Mouse (Mus musculus) embryonic stem cell, embryonic (primary cell): ENCODE results near the gene Mfsd13b.

ENCODE experiments used
- CTCF ChIA-PET, 4 experiments: fragments of 300-600 bp in 2 of 4; fragments of 350-600 bp in 2 of 4; sonication (Branson Sonifier 250); formaldehyde crosslinking; loops; one replicate each; lab custom pipeline; 2022; ENCODE audit warnings: inconsistent platforms in 2 of 4; lab: Charles Lee
- POLR2A ChIA-PET, 4 experiments: fragments of 300-600 bp in 2 of 4; fragments of 350-600 bp in 2 of 4; sonication (Branson Sonifier 250); formaldehyde crosslinking; loops; one replicate each; lab custom pipeline; 2022; ENCODE audit warnings: antibody characterized with exemption in 4 of 4, inconsistent platforms in 1 of 4; lab: Charles Lee

Mfsd13b gene

DNA sequence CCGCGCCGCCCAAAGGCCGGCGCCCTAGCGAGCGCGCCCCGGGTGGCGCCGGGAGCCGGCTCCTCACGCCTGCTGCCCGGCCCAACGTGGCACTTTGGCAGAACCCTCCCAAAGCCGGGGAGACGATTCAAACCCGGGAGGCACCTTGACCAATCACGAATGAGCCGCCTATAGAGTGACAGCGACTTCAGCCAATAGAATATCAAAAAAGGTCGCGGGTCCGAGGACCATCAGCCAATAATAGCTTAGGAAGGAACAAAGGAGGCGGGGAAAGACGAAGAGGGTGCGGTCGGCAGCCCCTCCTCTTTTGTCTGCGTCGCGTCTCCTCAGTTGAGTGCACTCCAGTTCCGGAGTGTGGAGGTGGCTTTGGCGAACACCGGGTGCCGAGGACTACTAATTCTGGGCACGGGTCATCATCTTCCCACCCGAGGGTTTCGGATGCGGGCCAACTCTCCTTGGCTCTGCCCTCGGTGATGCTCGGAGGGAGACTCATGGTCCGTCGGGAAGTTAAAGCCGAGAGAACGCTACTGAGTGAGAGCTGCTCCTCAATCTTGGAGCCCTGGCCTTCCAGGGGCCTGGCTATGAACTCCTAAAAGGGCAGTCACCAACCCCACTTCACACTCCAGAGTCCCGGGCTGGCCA, at the start of gene Mfsd13b, which contains the start of gene Cdr2:
TSS of gene Mfsd13b (plus strand) at position 310 of the 642 bp plus-strand sequence.
TSS of gene Cdr2 (minus strand) at position 113 of the 642 bp plus-strand sequence.
- CTCF ChIA-PET: interaction anchor here in 1 of 4 experiments (1.0 kb wide), 1 partner anchor 147 kb away, joined by 4 read pairs; no protein-coding TSS in a partner anchor
- POLR2A ChIA-PET: interaction anchor here in 3 of 4 experiments (0.6 to 3.3 kb wide), 72 partner anchors 8 to 1983 kb away, joined by 3 to 27 read pairs (median 4); partner anchors contain the start of genes Mettl9 (in 2 of the 3), Polr3e (in 2 of the 3), Uqcrc2 (in 2 of the 3) and Usp31 (in 1 of the 3)

DNA sequence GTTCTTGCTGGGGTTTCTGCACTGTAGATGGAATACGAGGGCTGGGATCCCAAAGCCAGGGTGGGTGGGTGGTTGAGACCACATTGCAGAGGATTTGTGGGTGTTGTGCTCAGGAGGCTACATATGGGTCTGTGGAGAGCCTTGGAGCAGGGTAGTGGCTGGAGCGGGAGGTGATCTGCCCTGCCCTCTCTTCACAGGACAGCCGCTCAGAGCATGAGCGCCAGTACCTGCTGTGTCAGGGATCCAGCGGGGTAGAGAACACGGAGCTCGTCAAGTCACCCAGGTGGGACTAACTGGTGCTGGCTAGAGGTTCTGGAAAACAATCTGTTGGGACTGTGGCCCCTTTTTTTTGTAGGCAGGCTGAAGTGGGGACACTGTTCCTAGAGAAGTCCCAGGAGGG, 49.2 kb upstream of the Mfsd13b start:
- ChIA-PET POLR2A (interaction anchor here in 3 of 4 experiments (0.5 to 6.8 kb wide), 6 partner anchors 11 to 90 kb away, joined by 3 to 52 read pairs (median 5); partner anchors contain the start of genes Cdr2 (in 2 of the 3), Mfsd13b (in 2 of the 3), Eef2k (in 1 of the 3) and Polr3e (in 1 of the 3)), CTCF (interaction anchor here in 1 of 4 experiments (3.3 kb wide), 1 partner anchor 187 kb away, joined by 19 read pairs; no protein-coding TSS in a partner anchor)

DNA sequence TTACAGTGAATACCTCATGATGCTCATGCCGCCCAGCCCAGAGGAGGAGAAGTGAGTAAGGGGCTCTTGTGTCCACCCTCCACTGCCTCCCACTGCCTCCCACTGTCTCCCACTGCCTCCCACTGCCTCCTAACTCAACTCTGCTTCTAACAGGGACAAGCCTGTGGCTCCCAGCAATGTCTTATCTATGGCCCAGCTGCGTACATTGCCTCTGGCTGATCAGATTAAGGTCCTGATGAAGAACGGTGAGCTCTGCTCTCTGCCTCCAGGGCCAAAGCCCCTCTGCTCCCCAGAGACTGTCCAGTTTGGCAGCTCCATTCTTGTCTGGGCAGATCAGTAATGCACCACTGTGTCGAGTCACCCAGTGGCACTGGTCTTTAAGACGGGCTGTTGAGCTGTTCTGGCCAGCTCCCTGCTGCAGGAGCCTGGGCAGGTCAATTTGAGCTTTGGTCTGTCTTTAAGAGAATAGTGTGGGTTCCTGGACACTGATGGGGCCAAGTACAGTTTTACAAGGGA, 48.6 kb upstream of the Mfsd13b start:
- ChIA-PET CTCF (interaction anchor here in 2 of 4 experiments (0.6 to 3.3 kb wide), 4 partner anchors 9 to 186 kb away, joined by 3 to 19 read pairs (median 7); no protein-coding TSS in a partner anchor), POLR2A (interaction anchor here in 2 of 4 experiments (1.4 to 6.8 kb wide), 3 partner anchors 11 to 49 kb away, joined by 5 to 52 read pairs (median 30); partner anchors contain the start of genes Cdr2 (in 1 of the 2) and Mfsd13b (in 1 of the 2))

DNA sequence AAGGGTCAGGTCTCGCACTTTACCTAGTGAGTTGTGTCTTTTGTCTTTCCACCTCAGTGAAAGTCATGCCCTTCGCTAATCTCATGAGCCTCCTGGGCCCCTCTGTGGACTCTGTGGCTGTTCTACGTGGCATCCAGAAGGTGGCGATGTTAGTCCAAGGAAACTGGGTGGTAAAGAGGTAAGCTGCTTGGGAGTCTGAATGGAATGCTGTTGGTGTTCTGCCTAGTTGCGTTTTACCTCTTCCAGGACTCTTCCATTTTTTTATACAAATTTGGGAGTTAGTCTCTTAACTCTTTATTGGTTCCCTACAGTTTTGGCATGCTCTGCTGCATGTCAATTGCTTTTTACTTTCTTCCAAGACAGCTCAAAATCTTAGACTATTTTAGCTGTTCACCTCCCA, 47.6 kb upstream of the Mfsd13b start:
- ChIA-PET CTCF (interaction anchor here (0.6 to 3.3 kb wide), 19 partner anchors 8 to 707 kb away, joined by 3 to 19 read pairs (median 4); no protein-coding TSS in a partner anchor), POLR2A (interaction anchor here in 2 of 4 experiments (0.6 to 6.8 kb wide), 6 partner anchors 9 to 150 kb away, joined by 3 to 52 read pairs (median 4); partner anchors contain the start of genes Cdr2 (in 1 of the 2) and Mfsd13b (in 1 of the 2))

DNA sequence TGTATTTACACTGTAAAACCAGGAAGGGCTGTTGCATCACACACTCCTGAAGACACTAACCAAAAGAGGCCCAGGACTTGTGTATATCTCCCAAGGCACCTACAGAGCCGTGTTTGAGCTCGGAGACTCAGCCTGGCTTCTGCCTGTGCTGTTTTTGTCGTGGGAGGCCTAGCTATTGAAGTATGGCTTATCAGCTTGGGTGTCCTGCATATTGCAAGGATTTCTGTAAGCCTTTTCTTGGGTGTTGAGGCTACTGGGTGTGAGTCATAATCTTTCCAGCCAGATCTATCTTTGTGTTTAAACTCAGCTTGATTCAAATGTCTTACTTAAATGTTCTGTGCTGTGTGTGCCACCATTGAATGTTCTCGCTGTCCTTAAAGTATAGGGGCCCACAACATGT, 45.8 kb upstream of the Mfsd13b start:
- CTCF ChIA-PET: interaction anchor here in 2 of 4 experiments (0.6 to 3.3 kb wide), 2 partner anchors 183 to 636 kb away, joined by 3 to 19 read pairs; no protein-coding TSS in a partner anchor
- POLR2A ChIA-PET: interaction anchor here in 2 of 4 experiments (1.0 to 1.9 kb wide), 2 partner anchors 15 to 19 kb away, joined by 4 read pairs; partner anchors contain the start of gene Polr3e (in 1 of the 2)

DNA sequence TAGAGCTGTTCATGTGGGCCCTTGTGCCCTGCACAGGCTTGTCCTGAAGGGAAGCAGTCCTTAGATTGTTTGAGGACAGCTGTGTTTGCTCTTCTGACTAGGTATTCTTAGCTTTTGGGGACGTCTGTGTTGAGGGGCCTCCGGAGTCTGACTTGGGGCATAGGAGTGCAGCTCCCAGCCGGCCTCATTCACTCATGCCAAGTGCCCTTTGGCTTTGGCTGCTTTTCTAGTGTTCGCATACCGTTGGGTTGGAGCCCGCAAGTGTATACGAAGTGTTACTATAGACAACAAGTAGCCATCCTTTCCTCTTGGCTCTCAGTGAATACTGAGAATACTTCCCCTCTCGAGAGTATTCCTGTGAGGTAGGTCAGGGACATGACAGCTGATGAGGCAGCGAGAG, 44.1 kb upstream of the Mfsd13b start:
- ChIA-PET CTCF (interaction anchor here in 1 of 4 experiments (0.9 kb wide), 1 partner anchor 21 kb away, joined by 4 read pairs; the partner anchor contains the start of gene Polr3e), POLR2A (interaction anchor here in 2 of 4 experiments (0.5 to 1.1 kb wide), 3 partner anchors 44 to 94 kb away, joined by 3 to 4 read pairs (median 3); partner anchors contain the start of genes Cdr2 (in 1 of the 2) and Mfsd13b (in 1 of the 2))

DNA sequence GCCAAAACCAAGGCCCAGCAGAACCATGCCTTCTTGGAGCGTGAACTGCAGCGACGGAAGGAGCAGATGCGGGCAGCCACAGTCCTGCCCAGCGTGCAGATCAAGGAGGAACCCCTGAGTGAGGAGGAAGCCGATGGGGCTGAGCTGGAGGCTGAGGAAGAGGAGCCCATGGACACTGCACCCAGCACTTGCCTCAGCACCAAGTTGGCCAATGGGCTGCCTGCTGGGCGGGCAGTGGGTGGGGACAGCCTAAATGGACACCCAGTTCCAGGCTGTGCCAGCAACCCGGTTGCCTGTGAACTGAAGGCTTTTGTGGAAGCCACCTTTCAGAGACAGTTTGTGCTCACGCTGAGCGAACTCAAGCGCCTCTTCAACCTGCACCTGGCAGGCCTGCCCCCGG, 42.0 kb upstream of the Mfsd13b start:
- POLR2A ChIA-PET: interaction anchor here in 2 of 4 experiments (1.0 to 1.7 kb wide), 6 partner anchors 8 to 96 kb away, joined by 3 to 4 read pairs (median 4); partner anchors contain the start of gene Polr3e (in 1 of the 2)
- CTCF ChIA-PET: interaction anchor here in 2 of 4 experiments (0.5 to 0.6 kb wide), 2 partner anchors 21 to 76 kb away, joined by 3 to 10 read pairs; no protein-coding TSS in a partner anchor

DNA sequence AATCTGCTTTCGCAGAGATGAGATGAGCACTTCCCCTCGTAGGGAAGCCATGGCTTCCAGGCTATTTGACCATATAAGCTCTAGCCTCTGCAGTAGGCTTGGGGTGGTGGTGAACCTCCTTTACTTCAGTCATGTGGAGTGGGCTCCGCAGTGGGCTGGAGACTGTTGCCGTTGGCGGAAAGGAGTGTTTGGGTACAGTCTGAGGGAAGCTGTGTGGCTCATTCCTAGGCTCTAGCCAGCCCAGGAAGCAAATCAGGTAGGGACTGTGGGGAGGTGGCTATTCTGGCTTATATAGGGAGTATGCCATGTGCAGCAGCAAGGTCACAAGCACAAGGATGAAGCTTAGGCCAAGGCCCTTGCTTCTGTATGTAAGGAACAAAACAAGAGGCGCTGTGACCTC, 41.1 kb upstream of the Mfsd13b start:
- ChIA-PET POLR2A (interaction anchor here in 2 of 4 experiments (0.7 to 1.7 kb wide), 4 partner anchors 10 to 97 kb away, joined by 3 to 4 read pairs (median 4); no protein-coding TSS in a partner anchor), CTCF (interaction anchor here in 1 of 4 experiments (0.5 to 0.6 kb wide), 2 partner anchors 37 to 77 kb away, joined by 3 to 4 read pairs; no protein-coding TSS in a partner anchor)

DNA sequence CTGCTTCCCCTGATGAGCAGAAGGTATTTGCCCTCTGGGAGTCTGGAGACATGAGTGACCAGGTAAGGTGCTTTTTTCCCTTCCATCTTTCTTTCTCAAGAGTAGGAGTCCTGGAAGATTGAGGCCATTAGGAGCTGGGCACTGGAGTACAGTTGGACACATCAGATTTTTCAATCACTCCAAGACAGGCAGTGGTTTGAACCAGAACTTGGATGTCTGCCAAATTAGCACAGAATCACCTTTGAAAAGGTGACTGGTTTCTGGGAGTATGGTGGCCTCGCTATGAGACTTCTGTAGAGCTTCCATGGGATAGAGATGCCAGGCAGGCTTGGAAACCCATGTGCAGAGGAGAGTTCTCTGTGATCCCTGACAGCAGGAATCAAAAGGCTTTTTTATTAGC, 39.8 kb upstream of the Mfsd13b start:
- ChIA-PET CTCF (interaction anchor here in 2 of 4 experiments (0.8 to 1.9 kb wide), 2 partner anchors 8 kb away, joined by 4 to 8 read pairs; no protein-coding TSS in a partner anchor), POLR2A (interaction anchor here in 3 of 4 experiments (0.6 to 1.8 kb wide), 9 partner anchors 8 to 256 kb away, joined by 3 to 5 read pairs (median 3); partner anchors contain the start of genes Cdr2 (in 1 of the 3), Mfsd13b (in 1 of the 3) and Polr3e (in 1 of the 3))

DNA sequence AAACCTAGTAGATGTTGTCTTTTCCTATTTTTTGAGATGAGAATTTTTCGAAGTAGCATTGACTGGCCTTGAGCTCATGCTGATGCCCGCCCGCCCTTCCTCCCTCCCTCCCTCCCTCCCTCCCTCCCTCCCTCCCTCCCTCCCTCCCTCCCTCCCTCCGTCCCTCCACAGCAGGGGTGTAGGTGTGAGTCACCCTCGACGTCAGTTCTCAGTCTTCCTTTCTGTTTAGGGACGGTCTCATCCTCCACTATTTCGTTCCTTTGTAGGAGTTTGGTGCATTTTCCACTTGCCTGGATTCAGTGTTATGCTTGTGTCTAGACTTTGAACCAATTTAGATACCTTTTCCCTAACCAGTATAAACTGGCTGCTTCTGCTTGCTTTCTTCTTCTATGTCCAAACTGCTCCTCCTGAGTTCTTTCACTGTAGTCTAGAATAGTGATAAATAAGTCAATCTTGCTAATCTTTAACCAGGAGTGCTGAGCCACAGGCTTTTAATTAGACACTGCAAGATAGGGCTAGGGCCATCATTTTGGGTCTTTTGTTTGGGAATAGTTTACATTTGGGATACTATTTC, 38.3 kb upstream of the Mfsd13b start:
- POLR2A ChIA-PET: interaction anchor here in 2 of 4 experiments (0.5 to 1.8 kb wide), 10 partner anchors 9 to 231 kb away, joined by 3 to 5 read pairs (median 4); partner anchors contain the start of genes Cdr2 (in 1 of the 2), Mettl9 (in 1 of the 2) and Mfsd13b (in 1 of the 2)
- CTCF ChIA-PET: interaction anchor here in 3 of 4 experiments (0.6 to 1.9 kb wide), 6 partner anchors 9 to 109 kb away, joined by 3 to 8 read pairs (median 4); no protein-coding TSS in a partner anchor

DNA sequence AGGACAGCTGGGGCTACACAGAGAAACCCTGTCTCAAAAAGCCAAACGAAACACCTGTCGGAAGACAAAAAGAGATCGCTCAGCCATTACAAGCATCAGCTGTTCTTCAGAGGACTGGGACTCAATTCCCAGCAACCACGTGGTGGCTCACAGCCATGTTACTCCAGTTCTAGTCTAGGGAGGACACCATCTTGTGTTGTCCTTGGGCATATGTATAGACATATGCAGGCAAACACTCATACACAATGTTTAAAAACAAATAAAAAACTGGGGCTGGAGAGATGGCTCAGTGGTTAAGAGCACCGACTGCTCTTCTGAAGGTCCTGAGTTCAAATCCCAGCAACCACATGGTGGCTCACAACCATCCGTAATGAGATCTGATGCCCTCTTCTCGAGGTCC, 28.7 kb upstream of the Mfsd13b start:
- ChIA-PET CTCF (interaction anchor here in 3 of 4 experiments (0.6 to 1.1 kb wide), 3 partner anchors 18 to 1991 kb away, joined by 3 read pairs; no protein-coding TSS in a partner anchor), POLR2A (interaction anchor here in 2 of 4 experiments (0.6 kb wide), 2 partner anchors 159 to 1032 kb away, joined by 3 to 4 read pairs; no protein-coding TSS in a partner anchor)

DNA sequence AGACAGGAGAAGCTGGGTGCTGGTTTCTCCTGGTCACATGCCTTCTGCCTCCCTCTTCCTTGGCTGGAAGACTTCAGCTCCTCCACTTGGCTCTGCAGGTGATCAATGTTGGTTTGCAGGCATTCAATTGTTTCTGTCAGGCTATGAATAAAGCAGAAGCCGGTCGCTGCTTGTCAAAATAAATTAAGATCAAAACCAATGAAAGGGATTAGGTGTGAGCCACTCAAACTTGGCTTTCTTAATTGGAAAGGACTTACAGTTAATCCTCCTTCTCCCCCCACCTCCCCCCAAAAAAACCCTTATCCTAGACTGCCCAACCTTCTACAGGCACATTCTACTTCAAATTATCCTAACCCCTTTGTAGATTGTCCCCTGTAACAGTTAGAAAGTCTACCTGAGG, 22.2 kb upstream of the Mfsd13b start:
- CTCF ChIA-PET: interaction anchor here in 1 of 4 experiments (0.7 kb wide), 1 partner anchor 381 kb away, joined by 5 read pairs; no protein-coding TSS in a partner anchor
- POLR2A ChIA-PET: interaction anchor here in 2 of 4 experiments (0.7 to 1.8 kb wide), 4 partner anchors 11 to 1209 kb away, joined by 3 to 4 read pairs (median 4); no protein-coding TSS in a partner anchor

DNA sequence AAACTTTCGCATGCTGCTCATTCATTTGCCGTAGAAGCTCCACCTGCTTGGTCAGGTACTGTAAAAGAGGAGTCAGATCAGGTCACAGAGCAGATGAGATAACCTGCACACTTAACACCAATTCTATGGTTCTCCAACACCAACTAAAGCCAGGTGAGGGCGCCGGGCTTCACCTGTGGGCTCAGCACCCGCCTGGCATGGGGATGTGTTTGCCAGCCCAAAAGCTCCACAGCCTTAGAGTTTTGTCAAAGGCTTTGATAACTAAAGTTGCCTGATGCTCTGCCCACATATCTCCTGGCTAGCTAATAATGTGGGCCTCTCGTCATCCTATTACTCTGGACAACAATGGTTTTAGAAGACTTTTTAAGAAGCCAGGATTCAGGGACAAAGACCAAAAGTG, 21.7 kb upstream of the Mfsd13b start:
- ChIA-PET POLR2A (interaction anchor here in 2 of 4 experiments (0.7 to 1.8 kb wide), 7 partner anchors 12 to 1209 kb away, joined by 3 to 7 read pairs (median 4); no protein-coding TSS in a partner anchor), CTCF (interaction anchor here in 3 of 4 experiments (0.6 to 0.7 kb wide), 3 partner anchors 20 to 382 kb away, joined by 5 to 10 read pairs (median 8); no protein-coding TSS in a partner anchor)

DNA sequence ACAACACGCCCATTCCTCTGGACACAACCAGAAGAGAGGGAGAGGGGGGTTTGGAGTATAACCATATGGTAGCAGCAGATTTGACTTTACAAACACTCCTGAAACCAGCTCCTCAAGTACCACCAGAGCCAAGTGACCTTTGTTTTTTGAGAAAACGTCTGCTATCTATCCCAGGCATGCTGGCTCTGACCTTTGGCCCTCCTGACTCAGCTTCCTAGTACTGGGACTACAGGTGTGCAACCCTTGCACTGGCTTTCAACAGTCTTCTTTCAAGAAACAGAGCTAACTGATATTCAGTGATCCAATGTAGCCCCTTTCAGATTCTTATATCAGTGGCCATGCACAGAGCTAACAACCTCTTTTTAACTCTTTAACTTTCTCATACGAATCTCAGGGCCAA, 20.4 kb upstream of the Mfsd13b start:
- POLR2A ChIA-PET: interaction anchor here in 3 of 4 experiments (1.1 to 1.6 kb wide), 6 partner anchors 11 to 38 kb away, joined by 3 to 8 read pairs (median 4); partner anchors contain the start of genes Mfsd13b (in 3 of the 3) and Cdr2 (in 1 of the 3)
- CTCF ChIA-PET: no interaction called here

DNA sequence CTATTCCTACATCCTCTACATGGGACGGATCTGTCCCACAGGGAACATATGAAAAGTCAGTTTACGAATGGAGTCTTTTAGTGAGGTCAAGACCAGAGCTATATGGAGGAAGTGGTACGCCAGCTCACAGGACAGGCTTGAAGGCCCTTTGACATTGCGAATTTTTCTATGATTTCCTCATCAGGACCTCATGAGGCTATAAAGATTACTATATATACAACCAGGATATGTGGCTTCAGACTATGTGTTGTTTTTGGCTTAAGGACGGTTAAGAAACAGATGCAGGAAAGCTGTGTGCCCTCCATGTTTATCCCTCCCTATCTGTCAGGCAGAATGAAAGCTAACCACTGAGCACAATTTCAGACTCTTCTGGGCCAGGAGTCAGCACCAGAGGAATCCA, 19.2 kb upstream of the Mfsd13b start:
- ChIA-PET CTCF (interaction anchor here in 1 of 4 experiments (1.2 kb wide), 1 partner anchor 137 kb away, joined by 3 read pairs; no protein-coding TSS in a partner anchor), POLR2A (interaction anchor here in 2 of 4 experiments (1.1 to 1.6 kb wide), 4 partner anchors 13 to 19 kb away, joined by 3 to 4 read pairs (median 3); partner anchors contain the start of genes Mfsd13b (in 2 of the 2) and Cdr2 (in 1 of the 2))

DNA sequence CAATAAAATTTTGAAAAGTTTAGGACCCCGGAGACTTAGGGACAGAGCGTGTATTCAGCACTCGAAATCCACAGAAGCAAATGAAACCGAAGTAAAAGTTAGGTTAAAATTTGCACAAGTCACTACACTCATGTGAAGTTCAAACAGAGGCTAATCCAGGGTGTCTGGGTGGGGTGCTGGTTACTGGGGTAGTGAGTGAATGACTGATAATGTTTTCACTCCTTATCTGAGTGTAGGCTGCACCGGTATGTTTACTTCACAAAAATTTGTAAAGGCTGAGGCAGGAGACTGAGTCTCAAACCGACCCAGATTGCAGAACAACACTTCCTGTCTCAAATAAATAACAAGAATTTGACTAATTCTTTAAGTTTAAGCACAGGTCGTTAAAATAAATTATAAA, 13.1 kb upstream of the Mfsd13b start:
- ChIA-PET CTCF (no interaction called here), POLR2A (no interaction called here)
